Mouse (Mus musculus) midbrain, embryonic 16.5 days (tissue): Measurements from ENCODE around the gene Sesn1. TPM values are rescaled to one million over a fixed set of nuclear protein-coding genes. Genes with fewer than 3 reads are reported as not detected.
"Not testable (repeated sequence)": the region's sequence is repeated elsewhere in the genome, so short reads cannot be mapped to it uniquely, and the experiment has no call there.

Experiments used
- ATAC-seq: fragments of 200-750 bp; cut with Nextera tagmentation; 2 replicates; pipeline ENCODE4 v1.8.0; 2017; ENCODE audit warnings: moderate TSS enrichment
- H3K27ac ChIP-seq: fragments of 300-500 bp; sonication (generic); 2 replicates; pipeline ENCODE4 v1.5.1; 2014; ENCODE audit warnings: mild to moderate bottlenecking, low read length, mixed read lengths
- H3K27me3 ChIP-seq: fragments of 300-500 bp; sonication (generic); 2 replicates; pipeline ENCODE4 v1.6.1; 2014; ENCODE audit warnings: low read depth, low read length, mixed read lengths; ENCODE audit not compliant: control insufficient read depth, insufficient read depth
- H3K36me3 ChIP-seq: fragments of 300-500 bp; sonication (generic); 2 replicates; pipeline ENCODE4 v1.6.1; 2014; ENCODE audit warnings: mild to moderate bottlenecking, low read length, moderate library complexity, mixed read lengths; ENCODE audit not compliant: control insufficient read depth, insufficient read depth
- H3K4me1 ChIP-seq: fragments of 300-500 bp; sonication (generic); 2 replicates; pipeline ENCODE4 v1.6.1; 2014; ENCODE audit warnings: mild to moderate bottlenecking, low read length, mixed read lengths; ENCODE audit not compliant: control insufficient read depth, insufficient read depth
- H3K4me2 ChIP-seq: fragments of 300-500 bp; sonication (generic); 2 replicates; pipeline ENCODE4 v1.6.1; 2014; ENCODE audit warnings: mild to moderate bottlenecking, low read length, mixed read lengths
- H3K4me3 ChIP-seq: fragments of 300-500 bp; sonication (generic); 2 replicates; pipeline ENCODE4 v1.5.1; 2014; ENCODE audit warnings: low read depth, mild to moderate bottlenecking, low read length, moderate library complexity, mixed read lengths
- H3K9ac ChIP-seq: fragments of 300-500 bp; sonication (generic); 2 replicates; pipeline ENCODE4 v1.6.1; 2014; ENCODE audit warnings: low read depth, low read length, mixed read lengths
- H3K9me3 ChIP-seq: fragments of 300-500 bp; sonication (generic); replicated peaks from 2 replicates; pipeline ENCODE4 v1.6.1; 2014; ENCODE audit warnings: mild to moderate bottlenecking, low read length, mixed read lengths; ENCODE audit not compliant: control insufficient read depth, poor library complexity, severe bottlenecking
- WGBS: fragments of 180-500 bp; shearing (Covaris S2); extraction: QIAGEN DNeasy Blood & Tissue Kit; methylation state at CpG from one replicate; pipeline ENCODE4 v1.1.7; 2014; 5-methylcytosine and 5-hydroxymethylcytosine counted together
- polyA plus RNA-seq: library from polyadenylated mRNA; unstranded; fragments of >200 nt; fragmentation: Nextera tagmentation; extraction: Ambion mirVana; gene quantifications from 2 replicates; pipeline ENCODE4 v1.2.1, GENCODE M21; 2015

The Sesn1 gene
- polyA plus RNA-seq, 1 experiment from 2014 or later: 38.6 TPM

DNA sequence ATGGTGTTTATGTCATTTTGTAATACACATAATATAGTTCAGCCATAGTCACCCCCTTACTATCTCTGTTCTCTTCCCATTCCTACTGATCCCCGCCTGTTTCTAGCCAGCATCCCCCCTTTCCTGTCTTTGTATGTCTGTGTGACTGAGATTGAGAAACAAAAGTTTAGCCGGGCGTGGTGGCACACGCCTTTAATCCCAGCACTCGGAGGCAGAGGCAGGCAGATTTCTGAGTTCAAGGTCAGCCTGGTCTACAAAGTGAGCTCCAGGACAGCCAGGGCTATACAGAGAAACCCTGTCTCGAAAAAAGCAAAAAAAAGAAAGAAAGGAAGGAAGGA, 9.0 kb downstream of the Sesn1 start:
- not testable (repeated sequence) for H3K27ac ChIP-seq, H3K9ac ChIP-seq, H3K4me2 ChIP-seq, H3K27me3 ChIP-seq, ATAC-seq, H3K4me3 ChIP-seq, H3K36me3 ChIP-seq, H3K9me3 ChIP-seq
- 92% methylated on average over 6 of the region's 6 CpGs for WGBS
- peaks cover 14% of the 10 kb centered on the region for H3K4me1 ChIP-seq

DNA sequence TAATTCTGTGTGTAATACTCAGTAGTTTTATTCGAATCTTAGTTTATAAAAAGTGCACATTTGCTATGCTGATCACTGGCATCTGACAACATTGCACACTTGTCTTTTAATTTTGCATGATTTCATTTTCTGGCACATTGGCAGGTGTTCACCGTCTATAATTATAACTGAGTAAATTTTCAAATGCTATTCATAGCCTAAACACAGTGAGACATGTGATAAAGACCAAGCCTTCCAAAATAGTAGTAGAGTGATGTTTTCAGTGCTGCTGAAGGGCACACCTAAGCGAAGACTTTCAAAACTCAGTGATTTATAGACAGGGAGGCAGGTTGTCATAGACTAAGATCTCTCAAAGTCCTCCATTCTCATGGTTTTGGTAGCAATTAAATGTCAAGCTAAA, 9.6 kb downstream of the Sesn1 start:
- H3K9me3 ChIP-seq: no peaks in the 10 kb centered on the region
- no peak for ATAC-seq
- H3K4me3 ChIP-seq: no peak overlapping the region
- no peak overlapping the region for H3K4me2 ChIP-seq
- 93% methylated on average over 3 of the region's 3 CpGs for WGBS
- H3K9ac ChIP-seq: no peak overlapping the region
- H3K27ac ChIP-seq: no peak overlapping the region
- no peaks in the 10 kb centered on the region for H3K36me3 ChIP-seq
- peaks cover 8% of the 10 kb centered on the region for H3K4me1 ChIP-seq
- no peaks in the 10 kb centered on the region for H3K27me3 ChIP-seq

DNA sequence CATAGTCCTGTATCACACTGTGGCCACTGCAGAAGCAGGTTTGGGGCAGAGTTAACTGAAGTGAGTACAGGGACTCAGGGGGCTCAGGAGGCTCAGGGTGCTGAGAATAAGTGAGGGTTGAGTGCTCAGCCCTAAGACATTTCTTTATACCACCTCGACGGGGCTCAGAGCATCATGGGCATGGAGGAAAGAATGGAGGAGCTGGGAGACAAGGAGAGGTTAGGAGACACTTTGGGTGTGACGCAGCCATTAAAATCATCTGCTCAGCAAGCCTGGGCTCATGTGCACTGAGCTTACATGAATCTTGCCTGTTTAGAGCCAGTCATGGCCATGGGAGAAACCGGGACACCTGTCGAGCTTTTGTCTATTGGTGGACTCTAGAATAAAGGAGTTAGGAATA, 10.7 kb downstream of the Sesn1 start:
- Histone ChIP-seq H3K9ac (no peak overlapping the region), H3K4me2 (no peak overlapping the region), H3K27ac (no peak overlapping the region), H3K4me1 (peaks cover 3% of the 10 kb centered on the region; the same call in 1 of the 2 replicates), H3K27me3 (no peaks in the 10 kb centered on the region), H3K4me3 (no peak overlapping the region), H3K36me3 (no peaks in the 10 kb centered on the region), H3K9me3 (no peaks in the 10 kb centered on the region)
- ATAC-seq: no peak
- 92% methylated on average over 5 of the region's 5 CpGs for WGBS

- Histone ChIP-seq H3K4me1 (peaks cover 3% of the 10 kb centered on the region; the same call in 1 of the 2 replicates), H3K27me3 (no peaks in the 10 kb centered on the region), H3K4me3 (no peak overlapping the region), H3K9me3 (no peaks in the 10 kb centered on the region), H3K27ac (no peak overlapping the region), H3K9ac (no peak overlapping the region), H3K4me2 (no peak overlapping the region), H3K36me3 (no peaks in the 10 kb centered on the region)
- WGBS: 91% methylated on average over 6 of the region's 6 CpGs
- ATAC-seq: no peak
These were observed 11.4 kb downstream of the Sesn1 start for GRCm38 (mm10) chr10:41821171-41821570.

- no peak for ATAC-seq
- Histone ChIP-seq H3K9me3 (no peaks in the 10 kb centered on the region), H3K36me3 (no peaks in the 10 kb centered on the region), H3K27ac (no peak overlapping the region), H3K4me3 (no peak overlapping the region), H3K9ac (no peak overlapping the region), H3K4me1 (no peaks in the 10 kb centered on the region), H3K27me3 (no peaks in the 10 kb centered on the region), H3K4me2 (no peak overlapping the region)
- 86% methylated on average over 5 of the region's 5 CpGs for WGBS
These were observed 13.0 kb downstream of the Sesn1 start for GRCm38 (mm10) chr10:41822573-41823281.

GRCm38 (mm10) chr10:41823282-41823675, 13.5 kb downstream of the Sesn1 start:
- H3K4me2 ChIP-seq, H3K27ac ChIP-seq, H3K4me1 ChIP-seq, ATAC-seq, H3K9me3 ChIP-seq, H3K4me3 ChIP-seq, H3K9ac ChIP-seq, H3K36me3 ChIP-seq, H3K27me3 ChIP-seq: not testable (repeated sequence)
- 76% methylated on average over 2 of the region's 4 CpGs for WGBS

GRCm38 (mm10) chr10:41823916-41824315, 14.2 kb downstream of the Sesn1 start:
- H3K27me3 ChIP-seq: no peaks in the 10 kb centered on the region
- H3K4me2 ChIP-seq: no peak overlapping the region
- no peaks in the 10 kb centered on the region for H3K36me3 ChIP-seq
- H3K27ac ChIP-seq: no peak overlapping the region
- WGBS: 83% methylated on average over 4 of the region's 4 CpGs
- no peak overlapping the region for H3K4me3 ChIP-seq
- H3K9me3 ChIP-seq: no peaks in the 10 kb centered on the region
- ATAC-seq: no peak
- no peaks in the 10 kb centered on the region for H3K4me1 ChIP-seq
- H3K9ac ChIP-seq: no peak overlapping the region

- Histone ChIP-seq H3K36me3 (no peaks in the 10 kb centered on the region), H3K9ac (no peak overlapping the region), H3K27ac (no peak overlapping the region), H3K9me3 (no peaks in the 10 kb centered on the region), H3K4me1 (no peaks in the 10 kb centered on the region), H3K4me2 (no peak overlapping the region), H3K4me3 (no peak overlapping the region), H3K27me3 (no peaks in the 10 kb centered on the region)
- WGBS: 90% methylated on average over 10 of the region's 10 CpGs
- ATAC-seq: no peak
These were observed 15.3 kb downstream of the Sesn1 start for GRCm38 (mm10) chr10:41825041-41825440.

- 88% methylated on average over 4 of the region's 4 CpGs for WGBS
- Histone ChIP-seq H3K9me3 (no peaks in the 10 kb centered on the region), H3K27ac (no peak overlapping the region), H3K9ac (no peak overlapping the region), H3K27me3 (no peaks in the 10 kb centered on the region), H3K4me3 (no peak overlapping the region), H3K36me3 (no peaks in the 10 kb centered on the region), H3K4me2 (no peak overlapping the region), H3K4me1 (no peaks in the 10 kb centered on the region)
- ATAC-seq: no peak
These were observed 16.3 kb downstream of the Sesn1 start for GRCm38 (mm10) chr10:41825996-41826395.
